Mouse (Mus musculus): ENCODE data around the gene Fbn1. TPM values are rescaled to one million over a fixed set of nuclear protein-coding genes. Genes with fewer than 3 reads are reported as not detected.

The Fbn1 gene
- total RNA-seq, 2 experiments from 2014 or later, result 5.6 to 7.0 TPM

- H3K4me3 ChIP-seq, result no peak overlapping the region
- intact Hi-C loops (cut with DNase I), result no loop called here
- DNase-seq (ENCODE audit: extremely low spot score in 1 of 2, low spot score in 2 of 2), result no peak
- no peak overlapping the region for H3K27ac ChIP-seq
- no peak for TF ChIP-seq CTCF (IDR thresholded peaks at IDR 0.05)
Measured at GRCm38 (mm10) chr2:125515291-125516057, 7.7 kb upstream of the Fbn1 start.

GRCm38 (mm10) chr2:125514391-125514790, 6.6 kb upstream of the Fbn1 start:
- intact Hi-C loops (cut with DNase I), result no loop called here
- Histone ChIP-seq H3K27ac (no peak overlapping the region), H3K4me3 (no peak overlapping the region)
- no peak for DNase-seq (ENCODE audit: extremely low spot score in 1 of 2, low spot score in 2 of 2)
- TF ChIP-seq CTCF (IDR thresholded peaks at IDR 0.05), result no peak

GRCm38 (mm10) chr2:125512544-125512943, 4.8 kb upstream of the Fbn1 start:
- H3K4me3 ChIP-seq, result no peak overlapping the region
- intact Hi-C loops (cut with DNase I), result no loop called here
- TF ChIP-seq CTCF (IDR thresholded peaks at IDR 0.05), result no peak
- DNase-seq (ENCODE audit: extremely low spot score in 1 of 2, low spot score in 2 of 2), result no peak
- no peak overlapping the region for H3K27ac ChIP-seq

GRCm38 (mm10) chr2:125511898-125512297, 4.1 kb upstream of the Fbn1 start:
- Histone ChIP-seq H3K27ac (no peak overlapping the region), H3K4me3 (no peak overlapping the region)
- intact Hi-C loops (cut with DNase I), result no loop called here
- no peak for TF ChIP-seq CTCF (IDR thresholded peaks at IDR 0.05)
- DNase-seq (ENCODE audit: extremely low spot score in 1 of 2, low spot score in 2 of 2), result no peak

GRCm38 (mm10) chr2:125510752-125511151, 3.0 kb upstream of the Fbn1 start:
- intact Hi-C loops (cut with DNase I), result no loop called here
- no peak overlapping the region for H3K4me3 ChIP-seq
- no peak for DNase-seq (ENCODE audit: extremely low spot score in 1 of 2, low spot score in 2 of 2)
- no peak overlapping the region for H3K27ac ChIP-seq
- no peak for TF ChIP-seq CTCF (IDR thresholded peaks at IDR 0.05)

- DNase-seq (ENCODE audit: extremely low spot score in 1 of 2, low spot score in 2 of 2), result no peak
- no peak for TF ChIP-seq CTCF (IDR thresholded peaks at IDR 0.05)
- Histone ChIP-seq H3K4me3 (no peak overlapping the region), H3K27ac (no peak overlapping the region)
- intact Hi-C loops (cut with DNase I), result loop anchor here (5.0 to 10.0 kb wide), 2 partner anchors 94 to 164 kb away; no protein-coding TSS in a partner anchor
Measured at GRCm38 (mm10) chr2:125508381-125508780, 588 bp upstream of the Fbn1 start.

GRCm38 (mm10) chr2:125506316-125507054, 1.3 kb downstream of the Fbn1 start:
- Histone ChIP-seq H3K4me3 (peak overlapping the region; percentile 68), H3K27ac (peak overlapping the region; percentile 66)
- intact Hi-C loops (cut with DNase I), result loop anchor here (5.0 to 10.0 kb wide), 2 partner anchors 96 to 162 kb away; no protein-coding TSS in a partner anchor
- TF ChIP-seq CTCF (IDR thresholded peaks at IDR 0.05), result no peak
- DNase-seq (ENCODE audit: extremely low spot score in 1 of 2, low spot score in 2 of 2), result peak; percentile 15 to 39

- DNase-seq (ENCODE audit: extremely low spot score in 1 of 2, low spot score in 2 of 2), result peak; percentile 29 to 50
- no peak for TF ChIP-seq CTCF (IDR thresholded peaks at IDR 0.05)
- Histone ChIP-seq H3K27ac (peak overlapping the region; percentile 66), H3K4me3 (peak overlapping the region; percentile 68)
- intact Hi-C loops (cut with DNase I), result loop anchor here (5.0 to 10.0 kb wide), 2 partner anchors 96 to 161 kb away; no protein-coding TSS in a partner anchor
Measured at GRCm38 (mm10) chr2:125505746-125506315, 2.0 kb downstream of the Fbn1 start.

GRCm38 (mm10) chr2:125505006-125505745, 2.6 kb downstream of the Fbn1 start, which contains the start of gene Gm9913:
Gene Gm9913 (plus strand): TSS chr2:125505089.
- Histone ChIP-seq H3K27ac (peak within 1 kb of the TSS; percentile 66), H3K4me3 (peak within 1 kb of the TSS; percentile 68)
- DNase-seq (ENCODE audit: extremely low spot score in 1 of 2, low spot score in 2 of 2), result peak; percentile 19 to 20
- intact Hi-C loops (cut with DNase I), result loop anchor here (5.0 to 10.0 kb wide), 2 partner anchors 97 to 160 kb away; no protein-coding TSS in a partner anchor
- TF ChIP-seq CTCF (IDR thresholded peaks at IDR 0.05), result no peak

GRCm38 (mm10) chr2:125501526-125501925, 6.3 kb downstream of the Fbn1 start:
- no peak overlapping the region for H3K4me3 ChIP-seq
- TF ChIP-seq CTCF (IDR thresholded peaks at IDR 0.05), result no peak
- intact Hi-C loops (cut with DNase I), result loop anchor here (10.0 kb wide), 1 partner anchor 157 kb away; no protein-coding TSS in a partner anchor
- no peak overlapping the region for H3K27ac ChIP-seq
- DNase-seq (ENCODE audit: extremely low spot score in 1 of 2, low spot score in 2 of 2), result no peak

GRCm38 (mm10) chr2:125498216-125498615, 9.6 kb downstream of the Fbn1 start:
- no peak for TF ChIP-seq CTCF (IDR thresholded peaks at IDR 0.05)
- intact Hi-C loops (cut with DNase I), result no loop called here
- no peak for DNase-seq (ENCODE audit: extremely low spot score in 1 of 2, low spot score in 2 of 2)
- no peak overlapping the region for H3K4me3 ChIP-seq
- no peak overlapping the region for H3K27ac ChIP-seq
